Mouse (Mus musculus) ovary, adult 18-20 months (tissue): ENCODE measurements around the gene Fbln7.

ENCODE experiments used
- DNase-seq: peaks from one replicate; pipeline ENCODE4 v3.0.0; 2022; ENCODE audit warnings: low spot score, mixed read lengths

Gene Fbln7

GRCm38 (mm10) chr2:128872256-128872655 lies 9.5 kb downstream of the Fbln7 start:
- no peak for DNase-seq

- DNase-seq = no peak
Measured at GRCm38 (mm10) chr2:128875526-128875925, 12.7 kb downstream of the Fbln7 start.

- no peak for DNase-seq
Measured at GRCm38 (mm10) chr2:128881236-128881635, 18.5 kb downstream of the Fbln7 start.

- no peak for DNase-seq
Measured at GRCm38 (mm10) chr2:128885225-128885811, 22.5 kb downstream of the Fbln7 start.

- DNase-seq = no peak
Measured at GRCm38 (mm10) chr2:128887866-128888550, 25.2 kb downstream of the Fbln7 start.

- no peak for DNase-seq
Measured at GRCm38 (mm10) chr2:128890661-128891335, 28.0 kb downstream of the Fbln7 start.

GRCm38 (mm10) chr2:128892180-128892721 lies 29.5 kb downstream of the Fbln7 start:
- no peak for DNase-seq

GRCm38 (mm10) chr2:128902843-128903242 lies 40.1 kb downstream of the Fbln7 start:
- DNase-seq = no peak

- no peak for DNase-seq
Measured at GRCm38 (mm10) chr2:128903661-128904060, 40.9 kb downstream of the Fbln7 start.

- no peak for DNase-seq
Measured at GRCm38 (mm10) chr2:128914978-128915377, 52.2 kb downstream of the Fbln7 start.

- DNase-seq = no peak
Measured at GRCm38 (mm10) chr2:128916528-128916927, 53.7 kb downstream of the Fbln7 start.

- DNase-seq = no peak
Measured at GRCm38 (mm10) chr2:128924799-128925198, 62.0 kb downstream of the Fbln7 start.

GRCm38 (mm10) chr2:128928446-128928845 lies 65.7 kb downstream of the Fbln7 start:
- DNase-seq = no peak

- DNase-seq = no peak
Measured at GRCm38 (mm10) chr2:128930704-128931103, 67.9 kb downstream of the Fbln7 start.

GRCm38 (mm10) chr2:128936256-128936655 lies 73.5 kb downstream of the Fbln7 start:
- DNase-seq = no peak

- peak; percentile 93 for DNase-seq
Measured at GRCm38 (mm10) chr2:128943538-128944528, 81.1 kb downstream of the Fbln7 start, which contains the start of gene Zc3h8. Gene Zc3h8 (minus strand): TSS chr2:128944077.
